Mouse (Mus musculus): Measurements from ENCODE around the gene Ppard.

The Ppard gene

GRCm38 (mm10) chr17:28223561-28224391, 8.7 kb upstream of the Ppard start:
- in situ Hi-C loops (cut with MseI, MboI) = loop anchor here in 1 of 2 experiments (5.0 kb wide), 1 partner anchor 89 kb away; the partner anchor contains the start of gene Fance

GRCm38 (mm10) chr17:28224615-28225014, 7.9 kb upstream of the Ppard start:
- in situ Hi-C loops (cut with MseI, MboI) = loop anchor here (5.0 kb wide), 3 partner anchors 38 to 88 kb away; partner anchors contain the start of gene Fance (in 1 of the 2)

GRCm38 (mm10) chr17:28226014-28226413, 6.5 kb upstream of the Ppard start:
- in situ Hi-C loops (cut with MseI, MboI) = loop anchor here in 1 of 2 experiments (5.0 kb wide), 2 partner anchors 36 to 81 kb away; no protein-coding TSS in a partner anchor

- in situ Hi-C loops (cut with MseI, MboI) = no loop called here
Measured at GRCm38 (mm10) chr17:28230486-28230885, 2.0 kb upstream of the Ppard start.

DNA sequence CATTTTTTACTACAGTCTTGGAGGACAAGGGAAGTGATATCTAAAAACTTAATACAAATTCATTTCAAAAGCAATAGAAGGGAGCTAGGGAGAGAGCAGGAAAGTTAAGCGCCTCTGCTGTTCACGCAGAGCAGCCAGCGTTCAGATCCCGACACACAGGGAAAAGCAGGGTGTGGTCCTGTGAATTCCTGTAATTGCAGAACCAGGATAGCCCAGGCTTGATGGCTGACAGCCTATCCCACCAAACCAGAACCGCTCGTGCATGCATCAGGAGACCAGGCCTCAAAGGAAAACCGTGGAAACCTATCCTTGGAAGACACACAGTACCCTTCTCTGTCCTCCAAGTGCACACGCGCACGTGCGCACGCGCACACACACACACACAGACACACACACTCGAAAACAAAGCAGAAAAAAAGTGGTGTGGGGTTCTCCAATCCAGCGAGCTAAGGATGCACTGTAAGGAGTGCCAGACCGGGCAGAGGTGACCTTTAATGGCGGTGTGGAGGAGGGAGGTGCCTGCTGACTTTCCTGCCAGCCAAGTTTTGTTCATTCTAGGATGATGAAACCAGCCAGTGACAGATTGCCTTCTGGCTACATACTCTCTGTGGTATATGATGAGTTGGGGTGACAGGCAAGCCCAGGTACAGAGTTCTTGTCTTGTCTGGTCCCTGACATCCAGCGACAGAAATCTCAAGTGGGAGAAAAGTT, 1.3 kb upstream of the Ppard start:
- in situ Hi-C loops (cut with MseI, MboI) = no loop called here

- in situ Hi-C loops (cut with MseI, MboI) = no loop called here
Measured at GRCm38 (mm10) chr17:28233091-28233731, 711 bp downstream of the Ppard start.

- in situ Hi-C loops (cut with MseI, MboI) = no loop called here
Measured at GRCm38 (mm10) chr17:28234641-28235040, 2.1 kb downstream of the Ppard start.

GRCm38 (mm10) chr17:28235982-28236635, 3.6 kb downstream of the Ppard start:
- in situ Hi-C loops (cut with MseI, MboI) = no loop called here

DNA sequence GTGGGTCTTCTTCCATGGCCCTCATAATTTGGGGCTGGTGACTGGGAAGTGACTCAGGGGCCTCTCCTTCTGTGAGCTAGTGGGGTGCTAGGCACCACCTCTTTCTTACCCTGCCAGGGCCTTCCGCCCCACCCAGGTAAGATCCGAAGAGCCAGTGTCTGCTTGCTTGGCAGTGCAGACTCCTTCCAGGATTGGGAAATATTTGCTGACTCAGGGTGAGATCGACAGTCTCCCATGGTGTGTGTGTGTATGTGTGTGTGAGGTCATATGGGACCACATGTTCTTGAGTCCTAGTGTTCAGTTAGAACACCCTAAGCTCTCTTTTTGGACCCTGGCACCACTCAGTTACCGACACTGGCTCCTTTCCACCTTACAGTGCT, 4.1 kb downstream of the Ppard start:
- in situ Hi-C loops (cut with MseI, MboI) = no loop called here

- in situ Hi-C loops (cut with MseI, MboI) = no loop called here
Measured at GRCm38 (mm10) chr17:28237362-28237761, 4.9 kb downstream of the Ppard start.

GRCm38 (mm10) chr17:28237874-28238273, 5.4 kb downstream of the Ppard start:
- in situ Hi-C loops (cut with MseI, MboI) = no loop called here

DNA sequence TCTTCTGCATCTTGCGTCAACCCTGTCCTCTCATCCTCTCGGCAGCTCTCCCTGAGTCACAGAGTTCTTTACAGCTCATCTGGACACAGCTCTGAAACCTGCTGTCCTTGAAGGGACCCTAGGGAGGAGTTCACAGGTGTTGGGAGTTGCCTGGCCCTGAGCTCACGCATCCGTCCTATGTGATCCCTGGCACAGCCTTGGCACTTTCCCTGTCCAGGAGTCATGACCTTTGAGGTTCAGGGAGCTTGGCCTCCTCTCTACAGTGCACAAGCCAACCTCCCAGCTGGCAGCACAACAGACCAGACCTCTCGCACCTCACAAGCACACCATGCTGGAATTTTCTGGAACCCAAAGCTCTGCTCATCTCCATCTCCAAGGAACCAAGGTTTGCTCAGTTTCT, 8.3 kb downstream of the Ppard start:
- in situ Hi-C loops (cut with MseI, MboI) = no loop called here

GRCm38 (mm10) chr17:28242296-28242695, 9.8 kb downstream of the Ppard start:
- in situ Hi-C loops (cut with MseI, MboI) = no loop called here

- in situ Hi-C loops (cut with MseI, MboI) = no loop called here
Measured at GRCm38 (mm10) chr17:28244214-28244613, 11.7 kb downstream of the Ppard start.

GRCm38 (mm10) chr17:28244714-28245113, 12.2 kb downstream of the Ppard start:
- in situ Hi-C loops (cut with MseI, MboI) = no loop called here

- in situ Hi-C loops (cut with MseI, MboI) = no loop called here
Measured at GRCm38 (mm10) chr17:28246640-28247039, 14.1 kb downstream of the Ppard start.

DNA sequence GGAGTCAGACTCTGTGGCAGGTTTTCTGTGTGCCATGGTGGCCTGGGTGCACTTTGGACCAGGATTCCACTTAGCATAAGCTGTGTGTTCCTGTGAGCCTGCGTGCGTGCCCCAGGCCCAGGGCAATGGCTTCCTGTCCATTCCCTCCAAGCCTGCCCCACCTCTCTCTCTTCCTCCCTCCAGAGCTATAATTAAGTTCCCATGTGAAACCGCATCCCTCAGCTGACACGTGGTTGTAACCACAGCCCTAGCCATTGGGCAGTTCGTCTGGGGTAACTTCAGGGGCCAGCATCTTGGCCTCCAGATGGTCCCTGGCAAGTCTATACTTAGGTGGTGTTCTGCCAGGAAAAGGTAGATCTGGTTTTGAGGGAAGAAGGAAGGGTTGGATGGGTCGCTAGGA, 15.1 kb downstream of the Ppard start:
- in situ Hi-C loops (cut with MseI, MboI) = no loop called here

DNA sequence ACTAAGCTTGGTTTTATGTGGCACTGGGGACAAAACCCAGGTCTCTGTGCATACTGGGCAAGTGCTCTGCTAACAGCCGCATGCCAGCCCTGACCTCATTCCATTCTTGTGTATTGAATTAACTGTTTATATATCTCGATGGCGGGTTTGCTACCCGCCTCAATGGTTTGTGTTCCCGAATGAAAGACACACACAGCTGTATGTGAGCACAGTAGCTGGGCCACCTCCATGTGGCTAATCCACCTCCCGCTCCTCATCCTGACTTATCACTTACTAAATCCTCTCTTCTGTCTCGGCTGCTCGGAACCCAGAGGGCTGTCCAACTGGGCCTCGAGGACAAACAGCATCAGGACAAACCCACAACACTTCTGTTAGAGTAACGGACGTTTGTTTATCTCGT, 16.6 kb downstream of the Ppard start:
- in situ Hi-C loops (cut with MseI, MboI) = no loop called here

- in situ Hi-C loops (cut with MseI, MboI) = no loop called here
Measured at GRCm38 (mm10) chr17:28251579-28252280, 19.2 kb downstream of the Ppard start.

DNA sequence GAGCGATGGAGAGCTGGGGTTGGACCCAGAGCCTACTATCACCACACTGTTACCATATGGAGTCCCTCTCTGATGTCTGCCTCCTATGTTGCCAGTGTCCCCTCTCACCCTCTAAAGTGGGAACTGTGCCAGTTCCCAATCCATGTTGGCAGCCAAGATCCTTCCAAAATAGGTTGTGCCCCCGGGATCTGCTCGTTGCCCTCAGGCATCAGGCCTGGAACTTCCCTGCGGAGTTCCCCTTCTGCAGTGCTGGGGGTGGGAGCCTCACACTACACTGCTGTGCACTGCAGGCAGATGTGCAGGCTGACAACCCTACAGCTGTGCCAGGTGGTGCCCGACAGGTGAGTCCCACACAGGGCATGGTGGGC, 19.8 kb downstream of the Ppard start:
- in situ Hi-C loops (cut with MseI, MboI) = no loop called here

DNA sequence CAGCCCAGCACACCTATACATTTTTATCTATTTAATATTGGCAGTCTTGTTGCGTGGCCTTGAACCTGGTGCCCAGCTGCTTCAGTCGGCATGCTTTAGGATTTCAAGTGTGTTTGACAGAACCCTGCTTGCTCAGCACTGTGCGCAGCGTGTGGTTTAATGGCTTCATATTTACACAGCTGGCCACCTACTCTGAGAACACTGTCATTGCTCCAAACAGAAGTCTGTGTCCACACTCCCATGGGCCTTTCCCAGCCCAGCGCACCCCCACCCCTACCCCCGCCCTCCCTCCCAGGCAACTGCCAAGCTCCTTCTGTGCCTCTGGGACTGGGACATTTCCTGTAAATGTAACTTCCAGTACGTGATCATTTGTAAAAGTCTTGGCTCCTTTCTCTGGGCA, 20.7 kb downstream of the Ppard start:
- in situ Hi-C loops (cut with MseI, MboI) = no loop called here
